Mouse (Mus musculus): ENCODE measurements around the gene Eif4enif1.

GRCm38 (mm10) chr11:3193363-3193762, 8.8 kb upstream of the Eif4enif1 start, which contains the start of gene Sfi1:
- TF ChIP-seq POLR2A (IDR thresholded peaks at IDR 0.05; ENCODE audit: low read depth, low read length) (no peak), CTCF (conservative IDR thresholded peaks at IDR 0.05; ENCODE audit: insufficient read depth, insufficient read length, low read depth, low read length) (no peak)

All from kidney, adult 2 months (tissue).